Mouse (Mus musculus): ENCODE data around the gene Shank3.

Gene Shank3

GRCm38 (mm10) chr15:89477806-89478205, 21.6 kb upstream of the Shank3 start:
- DNase-seq = peak; percentile 51

GRCm38 (mm10) chr15:89478622-89479021, 20.8 kb upstream of the Shank3 start:
- DNase-seq = no peak

GRCm38 (mm10) chr15:89480584-89480983, 18.8 kb upstream of the Shank3 start:
- peak; percentile 86 for DNase-seq

GRCm38 (mm10) chr15:89488182-89488581, 11.2 kb upstream of the Shank3 start:
- DNase-seq = no peak

- DNase-seq = no peak
Measured at GRCm38 (mm10) chr15:89488611-89489117, 10.8 kb upstream of the Shank3 start.

GRCm38 (mm10) chr15:89494970-89495369, 4.5 kb upstream of the Shank3 start:
- DNase-seq = no peak

- DNase-seq = no peak
Measured at GRCm38 (mm10) chr15:89496131-89496530, 3.3 kb upstream of the Shank3 start.

GRCm38 (mm10) chr15:89496841-89497240, 2.6 kb upstream of the Shank3 start:
- DNase-seq = no peak

GRCm38 (mm10) chr15:89497391-89498048, 1.9 kb upstream of the Shank3 start:
- DNase-seq = no peak

- DNase-seq = peak; percentile 78
Measured at GRCm38 (mm10) chr15:89498049-89498960, 1.1 kb upstream of the Shank3 start.

- DNase-seq = peak; percentile 66
Measured at GRCm38 (mm10) chr15:89499784-89500220, 379 bp downstream of the Shank3 start.

GRCm38 (mm10) chr15:89500221-89500791, 883 bp downstream of the Shank3 start:
- peak; percentile 71 for DNase-seq

- no peak for DNase-seq
Measured at GRCm38 (mm10) chr15:89501321-89501720, 1.9 kb downstream of the Shank3 start.

- DNase-seq = no peak
Measured at GRCm38 (mm10) chr15:89504838-89505237, 5.4 kb downstream of the Shank3 start.

GRCm38 (mm10) chr15:89507751-89508150, 8.3 kb downstream of the Shank3 start:
- DNase-seq = no peak

GRCm38 (mm10) chr15:89512679-89513078, 13.3 kb downstream of the Shank3 start:
- DNase-seq = no peak

GRCm38 (mm10) chr15:89521951-89522350, 22.5 kb downstream of the Shank3 start:
- peak; percentile 82 for DNase-seq

GRCm38 (mm10) chr15:89522566-89523282, 23.3 kb downstream of the Shank3 start:
- DNase-seq = peak; percentile 76

GRCm38 (mm10) chr15:89523283-89523832, 23.9 kb downstream of the Shank3 start:
- DNase-seq = peak; percentile 81

- no peak for DNase-seq
Measured at GRCm38 (mm10) chr15:89524001-89524571, 24.7 kb downstream of the Shank3 start.

GRCm38 (mm10) chr15:89524611-89525415, 25.4 kb downstream of the Shank3 start:
- DNase-seq = peak; percentile 84

Data from cerebellum, adult 9-11 months (tissue).